Mouse (Mus musculus): ENCODE data around the gene Dennd2c. TPM values are rescaled to one million over a fixed set of nuclear protein-coding genes. Genes with fewer than 3 reads are reported as not detected.

Dennd2c gene
- total RNA-seq (2021): 1 to 10 TPM; 2.0 to 3.4 TPM
- long read RNA-seq, experiment 1, partial matches to known transcripts: 0 of 1 reads
- long read RNA-seq, experiment 1, other reads (novel, unspliced or antisense): 1 of 1 reads
- long read RNA-seq, experiment 2, full-length matches to known transcripts: 1 of 2 reads
- long read RNA-seq, experiment 2, partial matches to known transcripts: 0 of 2 reads
- long read RNA-seq, experiment 2, other reads (novel, unspliced or antisense): 1 of 2 reads

- peak; percentile 98 for DNase-seq
Measured at GRCm38 (mm10) chr3:103102454-103103390, at the start of gene Dennd2c. Dennd2c (plus strand) TSS chr3:103102604.

DNA sequence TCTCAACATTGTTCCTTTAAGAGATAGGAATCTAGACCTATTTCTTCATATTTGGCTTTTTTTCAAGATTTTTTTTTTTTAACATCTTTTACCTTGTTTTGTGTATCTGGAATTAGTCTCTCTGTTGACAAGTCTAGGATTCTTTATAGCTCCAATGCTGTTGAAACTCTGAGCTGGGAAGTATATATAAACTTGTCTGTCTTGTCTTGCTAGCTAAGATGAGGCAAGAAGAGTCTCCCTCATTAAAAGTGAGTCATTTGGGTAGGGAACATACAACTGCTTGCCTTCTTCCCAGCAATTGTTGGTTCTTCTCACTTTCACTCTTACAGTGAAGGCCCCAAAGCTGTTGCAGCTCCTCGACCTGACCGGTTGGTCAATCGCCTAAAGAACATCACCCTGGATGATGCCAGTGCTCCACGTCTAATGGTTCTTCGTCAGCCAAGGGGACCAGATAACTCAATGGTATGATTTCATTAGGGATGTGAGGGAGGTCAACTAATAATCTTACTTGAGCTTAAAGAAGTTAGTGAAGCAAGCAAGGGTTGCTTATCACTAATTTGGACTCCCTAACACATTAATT, 46.3 kb upstream of the Dennd2c start:
- no peak for DNase-seq

DNA sequence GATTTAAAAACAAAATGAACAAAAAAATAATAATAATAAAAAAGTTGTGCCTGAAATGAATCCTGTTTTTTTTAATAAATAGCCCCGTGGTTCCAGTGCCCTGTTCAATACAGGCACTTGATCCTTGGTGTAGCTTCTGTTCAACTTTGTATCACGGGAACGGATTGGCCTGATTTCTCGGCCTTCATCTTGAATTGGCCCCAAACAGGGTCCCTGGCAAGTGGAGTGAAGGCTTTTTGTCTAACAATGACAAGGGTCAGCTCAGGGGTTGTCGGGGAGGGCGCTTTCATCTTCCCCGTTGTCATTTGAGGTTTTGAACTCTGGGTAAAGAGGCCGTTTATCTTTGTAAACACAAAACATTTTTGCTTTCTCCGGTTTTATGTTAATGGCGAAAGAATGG, 44.7 kb upstream of the Dennd2c start:
- DNase-seq: no peak

DNA sequence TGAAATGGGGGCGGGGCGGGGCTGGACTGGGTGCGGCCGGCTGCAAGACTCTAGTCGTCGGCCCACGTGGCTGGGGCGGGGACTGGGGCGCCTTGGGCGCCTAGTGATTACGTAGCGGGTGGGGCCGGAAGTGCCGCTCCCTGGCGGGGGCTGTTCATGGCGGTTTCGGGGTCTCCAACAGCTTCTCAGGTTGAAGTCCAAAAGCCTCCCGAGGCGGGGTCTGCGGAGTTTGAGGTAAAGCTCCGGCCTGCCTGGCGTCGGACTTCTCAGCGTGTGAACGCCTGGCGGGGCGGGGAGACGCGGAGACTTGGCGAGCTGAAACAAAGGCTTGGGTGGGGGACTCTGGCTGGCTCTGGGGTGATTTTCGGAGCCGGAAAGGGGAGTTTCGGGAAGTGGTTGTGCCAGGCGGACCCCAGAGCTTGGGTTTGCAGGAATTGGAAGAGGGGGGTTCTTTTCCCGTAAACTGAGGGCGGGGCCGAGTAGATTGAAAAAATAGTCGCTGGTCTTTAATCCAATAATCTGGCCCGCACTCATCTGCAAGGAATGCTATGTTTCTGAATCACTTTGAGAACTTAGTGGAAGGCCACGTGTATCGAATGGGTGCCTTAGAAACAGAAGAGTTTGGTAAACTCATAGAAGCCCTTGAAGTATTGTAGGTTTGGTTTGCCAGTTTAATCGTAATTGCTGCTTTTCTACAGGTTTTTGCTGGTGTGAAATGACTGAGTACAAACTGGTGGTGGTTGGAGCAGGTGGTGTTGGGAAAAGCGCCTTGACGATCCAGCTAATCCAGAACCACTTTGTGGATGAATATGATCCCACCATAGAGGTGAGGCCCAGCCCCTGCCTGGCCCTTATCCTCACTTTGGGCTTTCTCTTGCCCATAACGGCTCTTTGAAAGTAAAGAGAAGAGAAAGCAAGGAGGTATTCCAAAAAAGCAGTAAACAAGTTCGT, 43.9 kb upstream of the Dennd2c start, which contains the start of gene Nras:
Gene Nras (plus strand): TSS at position 79 of the 951 bp plus-strand sequence.
- peak; percentile 99 for DNase-seq

DNA sequence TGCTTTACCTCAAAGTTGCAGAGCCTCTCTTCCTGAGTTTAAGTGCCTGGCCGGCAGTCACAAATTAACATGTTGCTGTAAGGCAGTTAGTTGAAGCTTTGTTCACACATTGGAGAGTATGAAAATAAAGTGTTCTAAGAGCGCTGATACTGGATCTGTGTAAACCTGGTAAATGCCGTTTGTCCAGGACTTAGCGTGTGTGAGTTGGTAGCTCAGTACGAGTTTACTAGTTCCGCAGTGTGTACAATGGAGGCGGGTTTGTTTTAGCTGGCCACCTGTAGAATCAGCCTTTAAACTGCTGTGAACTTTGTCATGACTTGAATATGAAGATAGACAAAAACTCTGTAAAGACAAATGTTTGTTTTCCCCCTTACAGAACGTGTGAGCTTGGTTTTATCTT, 35.5 kb upstream of the Dennd2c start:
- no peak for DNase-seq

DNA sequence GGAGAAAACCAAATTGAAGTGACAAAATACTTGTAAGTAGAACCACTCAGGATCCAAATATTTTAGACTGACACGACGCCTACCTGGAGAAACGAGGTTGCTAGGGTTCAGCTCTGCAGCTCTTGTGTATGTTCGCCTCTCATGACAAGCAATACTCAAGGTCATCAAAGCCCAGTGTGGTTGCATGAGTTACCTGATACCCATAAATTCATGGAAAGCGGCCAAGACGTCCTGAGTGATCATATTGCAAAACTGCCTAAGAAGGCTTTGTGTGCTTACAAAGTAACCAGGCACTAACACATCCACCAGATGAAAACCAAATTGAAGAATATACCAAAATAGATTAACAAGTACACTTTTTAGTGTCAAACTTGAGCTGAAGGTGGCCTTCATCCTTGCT, 33.4 kb upstream of the Dennd2c start:
- DNase-seq: no peak

GRCm38 (mm10) chr3:103073771-103074170, 28.6 kb upstream of the Dennd2c start, which contains the start of gene Ampd1:
Ampd1 (plus strand) TSS chr3:103074014.
- no peak for DNase-seq

DNA sequence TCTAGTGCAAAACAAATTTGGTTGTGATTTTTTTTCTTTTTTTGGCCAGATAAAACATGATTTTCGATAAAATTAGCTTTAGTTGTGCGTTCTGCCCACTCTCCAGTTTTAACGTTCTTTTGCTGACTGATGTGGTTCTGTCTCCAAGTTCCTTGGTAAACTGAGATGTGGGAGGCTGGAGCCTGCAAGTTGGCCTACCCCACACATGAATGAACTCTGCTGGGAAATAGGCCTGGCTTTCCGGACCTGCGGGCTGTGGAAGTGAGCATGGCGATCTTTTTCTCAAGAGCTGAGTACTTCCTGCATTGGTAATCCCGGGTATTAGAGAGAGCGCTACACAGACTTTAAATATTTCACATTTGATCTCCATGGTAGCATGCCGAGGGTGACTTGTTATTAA, 26.5 kb upstream of the Dennd2c start:
- no peak for DNase-seq

GRCm38 (mm10) chr3:103076476-103076875, 25.9 kb upstream of the Dennd2c start:
- DNase-seq: no peak

DNA sequence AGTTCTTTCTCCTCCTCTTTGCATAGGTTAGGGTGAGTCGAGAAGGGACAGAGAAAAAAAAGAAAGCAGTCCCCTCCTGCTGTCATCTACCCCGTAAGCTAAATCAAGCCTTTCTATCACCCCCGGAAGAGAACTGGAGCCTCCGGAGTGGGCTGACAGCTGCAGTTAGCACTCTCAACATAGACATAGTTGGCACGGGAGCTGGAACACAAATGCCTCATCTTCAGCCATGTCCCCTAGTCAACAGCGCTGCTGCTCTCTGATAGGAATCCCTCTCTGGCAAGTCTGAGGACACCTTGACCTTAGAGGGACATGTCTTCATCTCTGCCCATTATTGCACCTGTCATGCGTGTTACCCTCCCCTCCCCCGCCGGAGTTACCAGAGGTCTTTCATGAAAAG, 23.1 kb upstream of the Dennd2c start:
- no peak for DNase-seq

- DNase-seq: no peak
Measured at GRCm38 (mm10) chr3:103081051-103081450, 21.4 kb upstream of the Dennd2c start.

GRCm38 (mm10) chr3:103081861-103082453, 20.4 kb upstream of the Dennd2c start:
- no peak for DNase-seq

DNA sequence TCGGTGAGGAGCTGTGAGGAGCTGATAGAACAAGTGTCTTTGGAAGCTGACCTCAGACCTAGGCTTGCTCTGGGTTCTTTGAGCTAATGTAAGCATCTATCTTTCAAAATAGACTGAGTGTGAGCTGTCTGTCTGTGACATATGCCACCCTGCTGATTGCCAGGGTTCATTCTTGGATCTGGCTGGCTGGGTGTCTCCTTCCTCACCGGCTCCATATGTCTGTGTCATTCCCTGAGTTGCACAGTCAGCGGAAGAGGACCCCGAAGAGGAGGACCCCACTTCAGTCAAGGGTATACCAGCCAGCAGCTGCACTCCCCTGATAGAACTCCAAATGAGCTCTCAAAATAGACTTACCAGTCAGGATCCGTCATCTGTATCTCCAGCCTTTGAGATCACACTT, 19.6 kb upstream of the Dennd2c start:
- DNase-seq: no peak

- DNase-seq: no peak
Measured at GRCm38 (mm10) chr3:103085986-103086385, 16.4 kb upstream of the Dennd2c start.

GRCm38 (mm10) chr3:103091753-103092152, 10.7 kb upstream of the Dennd2c start:
- DNase-seq: no peak

GRCm38 (mm10) chr3:103098662-103099061, 3.7 kb upstream of the Dennd2c start:
- no peak for DNase-seq

GRCm38 (mm10) chr3:103099667-103100066, 2.7 kb upstream of the Dennd2c start:
- DNase-seq: no peak

- DNase-seq: no peak
Measured at GRCm38 (mm10) chr3:103100735-103101134, 1.7 kb upstream of the Dennd2c start.

- no peak for DNase-seq
Measured at GRCm38 (mm10) chr3:103101194-103101593, 1.2 kb upstream of the Dennd2c start.

GRCm38 (mm10) chr3:103101909-103102308, 495 bp upstream of the Dennd2c start:
- peak; percentile 3 for DNase-seq

DNA sequence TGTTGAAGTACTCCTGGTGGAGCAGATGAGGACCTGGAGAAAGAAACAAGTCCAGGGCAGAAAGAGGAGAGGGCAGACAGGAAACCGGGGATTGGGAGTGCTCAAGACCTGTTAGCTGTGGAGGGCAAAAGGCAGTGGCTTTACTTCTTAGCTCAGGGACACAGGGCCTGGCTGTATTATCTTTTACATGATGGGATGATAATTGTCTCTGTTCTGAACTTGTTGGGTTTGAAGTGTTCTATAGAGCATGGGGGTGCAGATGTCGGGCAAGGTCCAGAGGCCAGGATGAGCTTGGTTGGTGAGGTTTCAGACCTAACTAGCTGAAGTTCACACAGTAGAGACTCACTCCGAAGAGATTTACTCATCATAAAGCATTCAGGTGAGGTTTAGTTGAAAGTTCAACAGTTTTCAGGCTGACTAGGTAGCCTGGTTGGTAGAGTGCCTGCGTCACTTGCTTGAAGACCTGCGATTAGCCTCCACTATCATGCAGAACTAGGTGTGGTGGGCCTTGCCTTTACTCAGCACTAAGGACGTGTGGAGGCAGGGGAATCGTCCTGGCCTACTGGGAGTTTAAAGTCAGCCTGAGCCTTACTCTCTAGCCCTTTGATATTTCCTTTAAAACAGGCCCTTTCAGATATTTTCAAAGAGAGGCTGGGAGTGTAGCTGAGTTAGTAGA, 5.3 kb downstream of the Dennd2c start:
- no peak for DNase-seq
